Mouse (Mus musculus): ENCODE results near the gene Tspyl3. TPM values are rescaled to one million over a fixed set of nuclear protein-coding genes. Genes with fewer than 3 reads are reported as not detected.
"Not testable (repeated sequence)": the region's sequence is repeated elsewhere in the genome, so short reads cannot be mapped to it uniquely, and the experiment has no call there.

The Tspyl3 gene
- polyA plus RNA-seq (2015; fragmentation: Nextera tagmentation; extraction: Ambion mirVana), result 25.7 and 28.6 TPM in 2 replicates

- Histone ChIP-seq H3K27me3 (no peaks in the 10 kb centered on the region), H3K4me3 (peak within 1 kb of the TSS; percentile 62), H3K4me2 (peak within 1 kb of the TSS; percentile 72), H3K4me1 (replicated peaks) (peaks cover 18% of the 10 kb centered on the region), H3K9ac (peak within 1 kb of the TSS; percentile 92), H3K27ac (peak within 1 kb of the TSS; percentile 88), H3K9me3 (no peaks in the 10 kb centered on the region), H3K36me3 (peaks cover 44% of the 10 kb centered on the region)
- 2% methylated on average over 31 of the region's 31 CpGs for WGBS
- ATAC-seq (ENCODE audit: low FRiP score), result peak; percentile 90
Measured at GRCm38 (mm10) chr2:153224946-153225594, at the start of gene Tspyl3. Gene Tspyl3 (minus strand): TSS chr2:153225441.

GRCm38 (mm10) chr2:153274919-153275247, 49.6 kb upstream of the Tspyl3 start:
- Histone ChIP-seq H3K4me2 (no peak overlapping the region), H3K4me3 (no peak overlapping the region), H3K4me1 (replicated peaks) (peaks cover 3% of the 10 kb centered on the region; the same call in 1 of the 2 replicates), H3K36me3 (no peaks in the 10 kb centered on the region), H3K9me3 (no peaks in the 10 kb centered on the region), H3K27me3 (no peaks in the 10 kb centered on the region), H3K9ac (no peak overlapping the region), H3K27ac (no peak overlapping the region)
- WGBS, result 85% methylated on average over 6 of the region's 6 CpGs
- no peak for ATAC-seq (ENCODE audit: low FRiP score)

GRCm38 (mm10) chr2:153274200-153274918, 49.1 kb upstream of the Tspyl3 start:
- H3K9me3 ChIP-seq; H3K4me2 ChIP-seq; H3K27me3 ChIP-seq; H3K36me3 ChIP-seq; ATAC-seq (ENCODE audit: low FRiP score); H3K4me3 ChIP-seq; H3K27ac ChIP-seq; H3K4me1 ChIP-seq (replicated peaks); H3K9ac ChIP-seq: not testable (repeated sequence)
- 87% methylated on average over 6 of the region's 6 CpGs for WGBS

- H3K9ac ChIP-seq; H3K4me2 ChIP-seq; H3K27me3 ChIP-seq; ATAC-seq (ENCODE audit: low FRiP score); H3K27ac ChIP-seq; H3K9me3 ChIP-seq; H3K4me1 ChIP-seq (replicated peaks); H3K4me3 ChIP-seq: not testable (repeated sequence)
- H3K36me3 ChIP-seq, result peaks cover 26% of the 10 kb centered on the region
- 76% methylated on average over 8 of the region's 8 CpGs for WGBS
Measured at GRCm38 (mm10) chr2:153270231-153270915, 45.1 kb upstream of the Tspyl3 start.

- Histone ChIP-seq H3K4me2 (no peak overlapping the region), H3K27me3 (no peaks in the 10 kb centered on the region), H3K4me3 (no peak overlapping the region), H3K36me3 (peaks cover 55% of the 10 kb centered on the region), H3K9ac (no peak overlapping the region), H3K9me3 (no peaks in the 10 kb centered on the region), H3K27ac (no peak overlapping the region), H3K4me1 (replicated peaks) (0 out of 2 replicates have a peak, but pooled peaks cover 3% of the 10 kb centered on the region)
- WGBS, result 94% methylated on average over 2 of the region's 2 CpGs
- no peak for ATAC-seq (ENCODE audit: low FRiP score)
Measured at GRCm38 (mm10) chr2:153267331-153267730, 42.1 kb upstream of the Tspyl3 start.

- Histone ChIP-seq H3K9ac (no peak overlapping the region), H3K4me1 (replicated peaks) (no peaks in the 10 kb centered on the region), H3K27ac (no peak overlapping the region), H3K9me3 (no peaks in the 10 kb centered on the region), H3K36me3 (peaks cover 82% of the 10 kb centered on the region), H3K4me3 (no peak overlapping the region), H3K27me3 (no peaks in the 10 kb centered on the region), H3K4me2 (no peak overlapping the region)
- no peak for ATAC-seq (ENCODE audit: low FRiP score)
- WGBS, result 89% methylated on average over 7 of the region's 7 CpGs
Measured at GRCm38 (mm10) chr2:153263053-153263452, 37.8 kb upstream of the Tspyl3 start.

GRCm38 (mm10) chr2:153259864-153260674, 34.8 kb upstream of the Tspyl3 start:
- WGBS, result 77% methylated on average over 3 of the region's 3 CpGs

GRCm38 (mm10) chr2:153259030-153259863, 34.0 kb upstream of the Tspyl3 start:
- H3K27ac ChIP-seq, result no peak overlapping the region
- WGBS, result 91% methylated on average over 12 of the region's 12 CpGs
- H3K4me1 ChIP-seq (replicated peaks), result no peaks in the 10 kb centered on the region
- no peak overlapping the region for H3K4me2 ChIP-seq
- no peak overlapping the region for H3K4me3 ChIP-seq
- ATAC-seq (ENCODE audit: low FRiP score), result no peak
- peaks cover 49% of the 10 kb centered on the region for H3K36me3 ChIP-seq
- H3K9me3 ChIP-seq, result no peaks in the 10 kb centered on the region
- H3K9ac ChIP-seq, result 0 out of 2 replicates have a peak overlapping the region, but pooled peaks have one; percentile 14
- H3K27me3 ChIP-seq, result no peaks in the 10 kb centered on the region

More at GRCm38 (mm10) chr2:153259864-153260674, 34.8 kb upstream of the Tspyl3 start:
- H3K27me3 ChIP-seq, result no peaks in the 10 kb centered on the region
- no peak overlapping the region for H3K27ac ChIP-seq
- ATAC-seq (ENCODE audit: low FRiP score), result no peak
- H3K4me3 ChIP-seq, result no peak overlapping the region
- no peaks in the 10 kb centered on the region for H3K4me1 ChIP-seq (replicated peaks)
- H3K9me3 ChIP-seq, result no peaks in the 10 kb centered on the region
- H3K36me3 ChIP-seq, result peaks cover 57% of the 10 kb centered on the region
- H3K4me2 ChIP-seq, result no peak overlapping the region
- no peak overlapping the region for H3K9ac ChIP-seq

GRCm38 (mm10) chr2:153256604-153257003, 31.4 kb upstream of the Tspyl3 start:
- H3K9me3 ChIP-seq, result no peaks in the 10 kb centered on the region
- WGBS, result 96% methylated on average over 2 of the region's 2 CpGs
- H3K4me3 ChIP-seq, result no peak overlapping the region

GRCm38 (mm10) chr2:153249751-153250150, 24.5 kb upstream of the Tspyl3 start:
- H3K36me3 ChIP-seq, result peaks cover 65% of the 10 kb centered on the region
- WGBS, result 94% methylated on average over 5 of the region's 5 CpGs

More at GRCm38 (mm10) chr2:153256604-153257003, 31.4 kb upstream of the Tspyl3 start:
- no peak overlapping the region for H3K9ac ChIP-seq
- H3K27me3 ChIP-seq, result no peaks in the 10 kb centered on the region
- no peak overlapping the region for H3K4me2 ChIP-seq
- H3K4me1 ChIP-seq (replicated peaks), result no peaks in the 10 kb centered on the region
- no peak overlapping the region for H3K27ac ChIP-seq
- no peak for ATAC-seq (ENCODE audit: low FRiP score)
- peaks cover 46% of the 10 kb centered on the region for H3K36me3 ChIP-seq

GRCm38 (mm10) chr2:153242156-153242555, 16.9 kb upstream of the Tspyl3 start:
- no peaks in the 10 kb centered on the region for H3K27me3 ChIP-seq
- H3K9me3 ChIP-seq, result no peaks in the 10 kb centered on the region
- H3K9ac ChIP-seq, result peak overlapping the region; percentile 99
- H3K27ac ChIP-seq, result no peak overlapping the region; the same call in 1 of the 2 replicates
- H3K4me1 ChIP-seq (replicated peaks), result peaks cover 64% of the 10 kb centered on the region
- 66% methylated on average over 6 of the region's 6 CpGs for WGBS
- peak overlapping the region; percentile 86 for H3K4me2 ChIP-seq
- peak overlapping the region; percentile 96 for H3K4me3 ChIP-seq
- peaks cover 22% of the 10 kb centered on the region; the same call in 1 of the 2 replicates for H3K36me3 ChIP-seq
- no peak for ATAC-seq (ENCODE audit: low FRiP score)

More at GRCm38 (mm10) chr2:153249751-153250150, 24.5 kb upstream of the Tspyl3 start:
- Histone ChIP-seq H3K4me3 (no peak overlapping the region), H3K4me1 (replicated peaks) (0 out of 2 replicates have a peak, but pooled peaks cover 3% of the 10 kb centered on the region), H3K4me2 (no peak overlapping the region), H3K9me3 (no peaks in the 10 kb centered on the region), H3K27ac (no peak overlapping the region), H3K27me3 (no peaks in the 10 kb centered on the region), H3K9ac (no peak overlapping the region)
- ATAC-seq (ENCODE audit: low FRiP score), result no peak

Measured in hindbrain, embryonic 13.5 days (tissue).